Mouse (Mus musculus): ENCODE measurements around the gene Ky.

- TF ChIP-seq CTCF (IDR thresholded peaks at IDR 0.05; ENCODE audit: insufficient read depth, low read depth, low read length) (no peak), POLR2A (IDR thresholded peaks at IDR 0.05; ENCODE audit: insufficient read depth, low read depth, low read length) (no peak)
Observed at GRCm38 (mm10) chr9:102572888-102573287, 67.3 kb downstream of the Ky start.

Measured in olfactory bulb, adult 2 months (tissue).